Mouse (Mus musculus): Measurements from ENCODE around the gene Plgrkt.
A peak's percentile ranks its signal among the peaks of the same experiment; 100 is the strongest.

Gene Plgrkt

GRCm38 (mm10) chr19:29350991-29351390, 16.2 kb downstream of the Plgrkt start:
- DNase-seq: no peak

DNA sequence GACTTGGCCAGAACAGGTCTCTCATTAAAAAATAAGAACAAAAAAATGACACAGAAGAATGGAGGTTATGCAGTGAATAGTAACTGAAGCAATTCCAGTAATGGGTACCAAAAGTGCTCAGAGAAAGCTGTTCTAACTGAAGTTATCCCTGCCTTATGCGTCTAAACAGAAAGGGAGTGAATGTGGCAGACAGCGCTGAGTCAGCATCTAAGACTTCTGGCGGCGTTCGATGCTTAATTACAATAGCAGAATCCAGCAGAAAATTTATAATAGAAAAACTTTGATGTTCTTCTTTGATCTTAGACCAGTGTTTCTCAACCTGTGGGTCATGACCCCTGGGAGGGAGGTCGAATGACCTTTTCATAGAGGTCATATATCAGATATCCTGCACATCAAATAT, 21.6 kb downstream of the Plgrkt start:
- DNase-seq: no peak

DNA sequence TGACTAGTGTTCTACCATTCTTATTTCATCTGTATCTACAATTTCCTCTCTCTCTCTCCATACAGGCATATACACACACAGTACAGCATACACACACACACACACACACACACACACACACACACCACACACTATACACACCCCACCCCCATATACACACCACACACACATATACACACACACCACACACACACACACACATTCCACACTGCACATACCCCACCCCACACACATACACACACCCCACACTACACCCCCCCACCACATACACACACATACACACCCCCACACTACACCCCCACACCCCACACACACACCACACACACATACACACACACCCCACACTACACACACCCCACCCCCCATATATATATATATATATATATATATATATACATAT, 22.3 kb downstream of the Plgrkt start:
- no peak for DNase-seq

- no peak for DNase-seq
Observed at GRCm38 (mm10) chr19:29342281-29342680, 24.9 kb downstream of the Plgrkt start.

GRCm38 (mm10) chr19:29341029-29341428, 26.2 kb downstream of the Plgrkt start:
- no peak for DNase-seq

DNA sequence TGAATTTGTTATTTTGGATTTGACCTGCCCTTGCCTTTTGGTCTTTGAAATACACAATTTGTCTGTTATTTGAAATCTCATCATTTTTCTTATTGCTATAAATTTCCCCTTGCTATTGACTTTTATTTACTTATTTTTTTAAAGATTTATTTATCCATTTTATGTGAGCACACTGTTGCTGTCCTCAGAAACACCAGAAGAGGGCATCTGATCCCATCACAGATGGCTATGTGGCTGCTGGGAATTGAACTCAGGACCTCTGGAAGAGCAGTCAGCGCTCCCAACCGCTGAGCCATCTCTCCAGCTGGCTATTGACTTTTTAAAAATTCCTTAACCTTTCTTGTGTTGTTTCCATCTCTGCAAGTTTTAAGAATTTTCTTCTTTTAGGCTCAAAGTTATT, 30.6 kb downstream of the Plgrkt start:
- DNase-seq: no peak

GRCm38 (mm10) chr19:29334068-29334745, 33.0 kb downstream of the Plgrkt start, which contains the start of gene Rln1:
Gene Rln1 (minus strand): TSS chr19:29334670.
- DNase-seq: peak; percentile 67 to 75

DNA sequence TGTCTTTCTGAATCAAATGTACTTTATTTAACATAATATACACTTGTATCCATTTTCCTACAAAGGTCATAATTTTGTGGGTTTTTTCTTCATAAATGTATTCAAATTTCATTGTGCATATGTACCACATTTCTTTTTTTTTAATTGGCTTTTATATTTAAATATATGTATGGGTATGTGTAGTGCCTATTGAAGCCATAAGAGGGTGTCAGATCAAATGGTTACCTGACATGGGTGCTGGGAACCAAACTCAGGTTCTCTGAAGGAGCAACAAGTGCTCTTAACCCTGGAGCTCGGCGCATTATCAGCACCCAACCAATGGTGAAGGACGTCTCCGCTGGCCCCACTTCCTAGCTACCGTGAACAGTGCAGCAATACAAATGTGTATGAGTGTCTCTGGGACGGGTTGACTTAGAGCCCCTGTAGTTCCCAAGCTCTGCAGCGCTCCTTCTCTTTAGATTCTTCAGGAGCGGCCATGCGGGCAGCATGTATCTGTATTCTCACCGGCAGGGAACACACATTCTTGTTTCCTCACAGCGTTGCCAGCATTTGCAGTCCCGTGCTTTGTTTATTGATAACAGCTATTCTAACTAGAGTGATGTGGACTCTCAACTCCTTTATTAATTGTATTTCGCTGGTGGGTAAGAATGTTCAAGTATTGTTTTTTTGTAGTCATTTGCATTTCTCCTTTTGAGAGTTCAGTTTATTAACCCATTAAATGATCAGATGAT, 40.2 kb downstream of the Plgrkt start:
- DNase-seq: no peak

- no peak for DNase-seq
Observed at GRCm38 (mm10) chr19:29326396-29326795, 40.8 kb downstream of the Plgrkt start.

GRCm38 (mm10) chr19:29325852-29326180, 41.4 kb downstream of the Plgrkt start:
- no peak for DNase-seq

DNA sequence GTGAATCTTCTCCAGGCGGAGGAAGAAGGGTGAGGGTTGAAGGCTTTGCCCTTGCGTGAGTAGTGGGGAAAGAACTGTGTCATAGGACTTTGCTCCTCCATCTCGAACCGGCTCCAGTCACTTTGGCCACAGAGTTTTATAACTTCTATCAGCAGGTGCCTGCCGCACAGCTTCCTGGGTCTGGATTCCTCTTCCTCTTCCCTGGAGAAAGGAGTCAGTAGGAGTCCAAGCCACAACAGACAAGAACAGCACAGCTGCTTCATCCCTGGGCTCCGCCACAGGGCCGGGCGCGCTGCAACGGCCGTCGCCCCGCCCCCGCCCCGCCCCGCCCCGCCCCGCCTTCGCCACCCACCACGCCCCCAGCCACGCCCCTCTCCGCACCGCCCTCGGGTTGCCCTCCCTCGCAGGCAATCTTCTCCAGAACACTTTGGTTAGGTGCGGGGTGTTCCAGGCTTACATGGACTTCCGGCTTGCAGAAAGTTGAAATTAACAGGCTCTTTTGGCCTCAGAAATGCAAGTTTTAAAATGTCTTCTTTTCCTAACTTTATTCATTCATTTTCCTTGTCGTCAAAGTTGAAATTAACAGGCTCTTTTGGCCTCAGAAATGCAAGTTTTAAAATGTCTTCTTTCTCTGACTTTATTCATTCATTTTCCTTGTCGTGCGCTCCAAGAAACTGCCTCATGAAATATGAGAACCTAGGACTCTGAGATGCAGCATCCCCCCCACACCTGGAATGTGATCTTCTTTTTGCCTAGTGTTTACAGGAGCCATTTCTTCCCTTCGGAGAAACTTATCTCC, 41.9 kb downstream of the Plgrkt start, which contains the start of gene Insl6:
Gene Insl6 (minus strand): TSS at position 304 of the 799 bp plus-strand sequence.
- peak; percentile 63 to 67 for DNase-seq

DNA sequence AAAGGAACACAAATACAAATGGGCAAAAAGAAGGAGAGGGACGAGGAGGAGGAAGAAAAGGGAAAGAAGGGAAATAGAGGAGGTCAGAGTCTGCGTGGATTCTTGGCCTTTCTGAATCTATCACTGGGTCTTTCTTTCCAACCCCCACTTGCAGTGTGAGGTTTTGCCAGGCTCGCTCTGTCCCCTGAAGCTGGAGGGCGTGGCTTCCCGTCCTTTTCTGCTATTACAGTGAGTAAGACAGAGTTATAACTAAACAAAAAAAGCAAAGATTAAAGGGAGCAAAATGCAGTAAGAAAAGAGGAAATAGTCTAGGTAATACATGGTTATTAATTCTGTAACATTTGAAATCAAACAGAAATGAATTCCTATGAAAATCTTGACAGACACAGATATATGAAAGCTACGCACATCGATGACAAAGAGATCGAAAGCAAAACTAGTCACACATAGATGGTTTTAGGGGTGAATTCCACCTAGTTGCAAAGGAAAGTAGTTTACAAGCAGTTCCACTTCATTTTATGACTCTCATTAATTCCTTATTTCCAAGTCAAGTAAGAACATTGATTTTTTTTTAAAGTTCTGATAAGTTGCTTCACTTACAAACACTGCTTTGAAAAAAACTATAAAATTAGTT, 43.7 kb downstream of the Plgrkt start:
- DNase-seq: no peak

- no peak for DNase-seq
Observed at GRCm38 (mm10) chr19:29312661-29313060, 54.5 kb downstream of the Plgrkt start.

- DNase-seq: no peak
Observed at GRCm38 (mm10) chr19:29311791-29312190, 55.4 kb downstream of the Plgrkt start.

GRCm38 (mm10) chr19:29308832-29309231, 58.4 kb downstream of the Plgrkt start:
- no peak for DNase-seq

DNA sequence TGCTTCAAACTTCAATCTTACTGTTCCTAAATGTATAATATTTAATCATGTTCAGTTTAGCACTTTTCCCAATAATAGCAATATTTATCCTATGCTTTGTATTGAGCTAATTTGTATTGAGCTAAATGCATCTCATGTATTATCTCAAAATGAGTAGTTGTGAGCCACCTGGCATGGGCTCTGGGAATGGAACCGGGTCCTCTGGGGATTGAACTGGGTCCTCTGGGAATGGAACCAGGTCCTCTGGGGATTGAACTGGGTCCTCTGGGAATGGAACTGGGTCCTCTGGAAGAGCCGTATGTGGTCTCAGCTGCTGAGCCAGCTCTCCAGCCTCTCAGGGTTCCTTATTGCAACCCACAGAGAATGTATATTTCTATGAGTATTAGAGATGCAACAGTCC, 65.1 kb downstream of the Plgrkt start:
- DNase-seq: no peak

- no peak for DNase-seq
Observed at GRCm38 (mm10) chr19:29300919-29301318, 66.3 kb downstream of the Plgrkt start.
